Mouse (Mus musculus): ENCODE measurements around the gene Ttl.

Ttl gene

GRCm38 (mm10) chr2:129065437-129066282, at the start of gene Ttl:
Gene Ttl (plus strand): TSS chr2:129065942.
- DNase-seq: peak; percentile 68

- DNase-seq: no peak
Measured at GRCm38 (mm10) chr2:129020106-129020505, 45.6 kb upstream of the Ttl start.

DNA sequence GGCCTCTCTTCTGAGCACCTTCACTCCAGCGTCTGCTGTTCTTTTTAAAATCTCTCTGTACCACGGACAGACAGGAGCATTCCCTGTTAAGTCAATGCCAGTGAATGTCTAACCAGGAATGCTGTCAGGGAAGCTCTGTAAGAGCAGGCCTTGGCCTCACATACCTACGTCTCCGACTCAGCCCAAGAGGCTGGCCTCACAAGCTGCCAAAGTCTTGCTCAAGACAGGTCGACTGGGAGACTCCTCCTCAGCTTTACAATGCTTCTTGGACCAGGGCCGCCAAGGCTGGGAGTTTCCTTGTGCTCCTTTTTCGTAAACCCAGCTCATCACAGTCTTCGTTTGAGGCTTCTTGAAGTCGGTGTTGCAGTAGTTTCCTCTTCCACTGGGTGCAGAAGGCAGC, 40.9 kb upstream of the Ttl start:
- no peak for DNase-seq

DNA sequence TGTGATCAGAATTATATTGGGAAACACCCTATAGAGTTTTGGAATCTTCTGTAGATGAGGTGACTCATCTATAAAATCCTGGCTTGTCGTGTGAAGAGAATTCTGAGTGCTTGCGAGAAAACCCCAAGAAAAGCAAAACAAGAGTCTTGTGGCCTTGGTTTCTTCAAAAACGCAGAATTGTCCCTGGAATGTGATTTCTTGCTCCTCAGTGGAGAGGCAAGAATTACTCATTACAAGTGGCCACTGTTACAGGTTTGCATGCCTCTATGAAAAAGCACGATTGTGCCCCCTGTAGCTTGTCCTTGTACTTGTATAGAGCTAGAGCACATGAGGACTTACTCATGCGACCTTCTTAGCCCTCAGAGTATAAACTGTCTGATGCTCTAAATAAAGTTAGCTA, 30.4 kb upstream of the Ttl start:
- DNase-seq: no peak

DNA sequence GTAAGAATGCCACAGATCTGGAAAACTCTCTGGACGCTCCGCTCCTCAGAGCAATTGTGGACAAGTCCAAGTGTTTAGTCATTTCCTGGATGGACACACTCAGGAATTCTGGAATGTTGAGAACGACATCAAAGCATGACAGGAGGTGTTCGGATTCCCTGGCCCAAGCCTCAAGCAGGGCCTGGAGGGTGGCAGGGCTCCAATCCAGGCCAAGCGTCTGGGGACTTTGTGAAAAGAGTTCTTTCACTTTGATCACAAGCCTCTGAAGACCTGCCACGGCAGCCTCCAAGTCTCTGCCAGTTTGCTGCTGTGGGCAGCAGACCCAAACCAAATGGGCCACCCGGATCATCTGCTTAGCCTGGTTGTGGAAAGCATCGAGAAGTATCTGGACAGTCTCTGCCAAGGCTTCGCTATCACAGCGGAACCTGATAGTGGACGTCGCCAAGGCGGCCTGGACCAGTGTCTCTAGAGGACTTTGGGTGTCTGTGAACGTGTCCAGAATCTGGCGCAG, 27.3 kb upstream of the Ttl start:
- peak; percentile 9 for DNase-seq

GRCm38 (mm10) chr2:129038937-129039631, 26.7 kb upstream of the Ttl start:
- peak; percentile 18 for DNase-seq

GRCm38 (mm10) chr2:129040567-129040966, 25.2 kb upstream of the Ttl start:
- DNase-seq: no peak

GRCm38 (mm10) chr2:129046172-129046845, 19.4 kb upstream of the Ttl start:
- DNase-seq: no peak

- DNase-seq: no peak
Measured at GRCm38 (mm10) chr2:129046846-129047196, 18.9 kb upstream of the Ttl start.

DNA sequence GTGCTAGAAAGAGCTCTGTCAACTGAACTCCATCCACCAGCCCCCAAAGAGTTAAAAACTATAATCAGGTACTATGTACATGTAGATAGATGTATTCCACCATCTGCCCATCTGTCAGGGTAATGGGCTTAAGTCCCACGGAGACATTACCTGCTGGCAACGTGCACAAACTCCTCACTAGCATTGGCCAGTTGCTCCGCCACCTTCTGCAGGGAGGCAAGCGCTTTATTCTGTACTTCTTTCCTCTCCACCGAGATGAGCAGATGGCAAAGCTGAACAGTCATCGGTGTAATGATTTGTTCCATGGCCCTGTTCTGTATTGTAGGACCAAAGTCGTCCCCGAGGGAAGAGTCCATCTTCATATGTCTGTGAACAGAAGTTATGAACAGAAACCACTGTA, 17.9 kb upstream of the Ttl start, which contains the start of gene Vinac1:
Vinac1 (minus strand) TSS at position 362 of the 400 bp plus-strand sequence.
- no peak for DNase-seq

GRCm38 (mm10) chr2:129052451-129052983, 13.2 kb upstream of the Ttl start:
- DNase-seq: no peak

- no peak for DNase-seq
Measured at GRCm38 (mm10) chr2:129055741-129056140, 10.0 kb upstream of the Ttl start.

DNA sequence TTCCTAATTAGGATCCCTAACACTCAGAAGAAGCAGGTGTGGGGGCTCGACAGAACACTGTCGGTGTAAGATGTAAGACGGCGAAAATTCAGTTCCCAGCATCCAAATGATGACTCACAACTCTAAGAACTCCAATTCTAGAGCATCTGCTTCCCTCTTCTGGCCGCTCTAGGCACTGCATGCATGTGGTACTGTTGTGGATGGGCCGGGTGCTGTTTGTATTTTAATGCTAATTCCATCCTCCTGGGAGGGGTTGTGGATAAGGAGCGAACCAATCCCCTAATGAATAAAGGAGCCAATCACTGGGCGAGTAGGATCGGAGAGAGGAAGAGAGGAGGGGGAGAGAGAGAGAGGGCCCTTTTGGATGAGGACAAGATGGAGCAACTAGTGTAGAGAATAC, 9.1 kb upstream of the Ttl start:
- DNase-seq: no peak

- DNase-seq: no peak
Measured at GRCm38 (mm10) chr2:129057256-129057655, 8.5 kb upstream of the Ttl start.

GRCm38 (mm10) chr2:129057920-129058361, 7.8 kb upstream of the Ttl start:
- DNase-seq: no peak

DNA sequence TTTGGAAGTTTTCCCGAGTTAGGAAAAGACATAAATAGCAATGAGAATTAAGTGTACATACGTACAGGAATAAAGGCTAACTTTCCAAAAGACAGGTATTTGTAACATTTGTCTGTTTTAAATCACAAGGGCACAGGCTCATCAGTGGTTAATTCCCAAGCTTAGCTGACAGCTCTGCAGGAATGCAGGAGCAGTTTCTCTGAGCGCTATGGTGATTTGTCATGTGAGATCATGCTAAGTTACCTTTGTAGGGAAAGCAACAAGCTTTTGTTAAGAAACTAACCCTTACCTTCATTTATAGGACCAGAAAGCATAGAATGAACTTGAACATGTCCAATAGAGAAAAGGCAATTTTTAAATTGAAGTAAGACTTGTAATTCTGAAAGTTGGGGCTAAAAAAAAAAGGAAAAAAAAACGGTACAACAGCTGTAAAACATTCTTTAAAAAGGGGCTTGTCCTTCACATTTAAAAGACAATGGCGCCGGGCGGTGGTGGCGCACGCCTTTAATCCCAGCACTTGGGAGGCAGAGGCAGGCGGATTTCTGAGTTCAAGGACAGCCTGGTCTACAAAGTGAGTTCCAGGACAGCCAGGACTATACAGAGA, 4.2 kb upstream of the Ttl start:
- DNase-seq: no peak

- DNase-seq: peak; percentile 58
Measured at GRCm38 (mm10) chr2:129066326-129066725, 584 bp downstream of the Ttl start.

DNA sequence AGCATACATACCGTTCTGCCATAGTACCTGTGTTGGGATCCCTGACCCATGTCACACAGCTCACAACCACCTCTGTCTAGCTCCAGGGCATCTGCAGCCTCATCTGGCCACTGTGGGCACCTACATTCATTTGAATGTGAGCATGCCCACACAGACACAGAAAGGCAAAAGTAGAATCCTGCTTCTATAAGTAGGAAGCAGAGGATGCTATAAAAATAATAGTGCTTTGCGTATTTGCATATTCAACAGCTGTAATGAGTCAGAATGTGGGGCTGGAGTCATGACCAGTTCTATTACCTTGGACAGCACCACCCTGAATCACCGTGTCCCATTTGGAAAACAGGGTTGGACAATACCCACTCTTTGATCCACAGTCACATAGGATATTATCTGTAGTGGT, 4.6 kb downstream of the Ttl start:
- DNase-seq: no peak

DNA sequence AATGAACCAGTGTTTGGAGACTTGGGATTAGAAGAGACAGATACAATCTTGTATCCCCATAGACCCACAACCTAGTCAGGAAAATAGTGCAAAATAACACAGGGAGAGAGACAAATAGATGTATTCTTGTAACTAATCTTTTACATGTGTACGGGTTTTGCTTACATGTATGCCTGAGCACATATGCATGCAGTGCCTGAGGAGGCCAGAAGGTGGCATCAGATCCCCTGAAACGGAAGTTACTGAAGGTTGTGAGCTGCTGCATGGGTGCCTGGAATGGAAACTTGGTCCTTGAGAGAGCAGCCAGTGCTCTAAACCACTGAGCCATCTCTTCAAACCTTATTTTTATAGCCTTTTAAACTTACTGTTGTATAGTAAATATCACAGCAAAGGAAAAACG, 12.6 kb downstream of the Ttl start:
- DNase-seq: no peak

DNA sequence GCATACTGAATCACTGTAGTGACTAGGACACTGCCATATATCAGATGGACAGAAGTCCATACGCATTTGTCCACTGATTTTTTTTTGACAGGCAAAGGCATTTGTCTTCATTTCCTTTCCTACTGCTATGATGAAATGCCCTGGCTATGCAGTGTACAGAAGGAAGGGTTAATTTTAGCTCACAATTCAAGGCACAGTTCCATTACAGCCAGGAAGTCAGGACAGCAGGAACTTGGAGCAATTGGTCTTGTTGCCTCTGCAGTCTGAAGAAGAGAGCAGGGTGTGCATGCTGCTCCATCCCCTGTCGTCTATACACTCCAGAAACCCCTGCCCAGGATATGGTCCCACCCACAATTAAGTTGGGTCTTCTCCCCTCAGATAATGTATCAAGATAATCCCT, 13.5 kb downstream of the Ttl start:
- no peak for DNase-seq

DNA sequence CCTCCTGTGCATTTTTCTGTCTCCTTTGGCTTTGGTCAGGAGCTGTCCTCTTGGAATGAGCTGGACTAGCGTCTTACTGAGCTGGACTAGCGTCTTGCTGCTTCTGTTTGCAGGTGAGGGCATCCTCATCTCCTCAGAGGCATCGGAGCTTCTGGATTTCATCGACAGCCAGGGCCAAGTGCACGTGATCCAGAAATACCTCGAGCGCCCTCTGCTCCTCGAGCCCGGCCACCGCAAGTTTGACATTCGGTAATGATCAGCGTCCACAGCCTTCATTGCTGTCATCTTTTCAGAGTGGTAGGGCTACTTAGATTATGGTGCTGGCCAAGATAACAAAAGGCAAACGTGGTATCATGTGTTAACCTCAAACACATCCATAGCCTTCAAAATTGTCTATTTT, 15.4 kb downstream of the Ttl start:
- no peak for DNase-seq

- DNase-seq: no peak
Measured at GRCm38 (mm10) chr2:129083514-129083913, 17.8 kb downstream of the Ttl start.

DNA sequence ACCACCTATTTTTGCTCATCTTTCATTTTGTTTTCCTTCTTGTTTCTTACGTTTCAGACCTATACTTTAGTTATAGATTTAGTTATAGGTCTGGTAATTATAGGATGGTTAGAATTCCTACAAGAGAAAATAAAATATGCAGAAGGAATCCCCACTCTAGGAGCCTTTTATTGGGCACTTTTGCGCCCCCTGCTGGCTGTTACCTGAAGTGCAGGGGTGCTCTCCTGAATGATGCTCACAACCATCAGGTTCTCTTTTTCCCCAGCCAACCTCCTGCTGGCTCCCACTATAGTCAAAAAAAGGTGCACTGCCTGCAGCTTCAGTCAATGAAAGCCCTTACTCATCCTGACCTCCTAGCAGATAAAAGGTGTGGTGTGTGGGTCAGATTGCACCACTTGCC, 19.2 kb downstream of the Ttl start:
- no peak for DNase-seq

Data from right cerebral cortex, postnatal 14 days (tissue).